Mouse (Mus musculus) forebrain, embryonic 11.5 days (tissue): ENCODE data around the gene Ephb3. TPM values are rescaled to one million over a fixed set of nuclear protein-coding genes. Genes with fewer than 3 reads are reported as not detected.

Experiments used
- ATAC-seq: fragments of 200-750 bp; cut with Nextera tagmentation; replicated peaks from 2 replicates; pipeline ENCODE4 v1.8.0; 2017; ENCODE audit warnings: moderate TSS enrichment; ENCODE audit not compliant: low FRiP score
- DNase-seq: peaks from one replicate; pipeline ENCODE4 v3.0.0-alpha.2; 2017; ENCODE audit warnings: low spot score
- H3K27ac ChIP-seq: fragments of 300-500 bp; sonication (generic); 2 replicates; pipeline ENCODE4 v1.5.1; 2014; ENCODE audit warnings: low read depth, low read length
- H3K27me3 ChIP-seq: fragments of 300-500 bp; sonication (generic); 2 replicates; pipeline ENCODE4 v1.6.1; 2014; ENCODE audit warnings: mild to moderate bottlenecking, low read length, mixed read lengths; ENCODE audit not compliant: control insufficient read depth, insufficient read depth
- H3K36me3 ChIP-seq: fragments of 300-500 bp; sonication (generic); 2 replicates; pipeline ENCODE4 v1.6.1; 2014; ENCODE audit warnings: mild to moderate bottlenecking, low read length, moderate library complexity, mixed read lengths; ENCODE audit not compliant: control insufficient read depth, insufficient read depth
- H3K4me1 ChIP-seq: fragments of 300-500 bp; sonication (generic); replicated peaks from 2 replicates; pipeline ENCODE4 v1.6.1; 2014; ENCODE audit warnings: low read length, mixed read lengths; ENCODE audit not compliant: control insufficient read depth, insufficient read depth
- H3K4me2 ChIP-seq: fragments of 300-500 bp; sonication (generic); 2 replicates; pipeline ENCODE4 v1.6.1; 2014; ENCODE audit warnings: low read depth, mild to moderate bottlenecking, low read length, moderate library complexity, mixed read lengths; ENCODE audit not compliant: severe bottlenecking
- H3K4me3 ChIP-seq: fragments of 300-500 bp; sonication (generic); 2 replicates; pipeline ENCODE4 v1.5.1; 2014; ENCODE audit warnings: low read depth, low read length
- H3K9ac ChIP-seq: fragments of 300-500 bp; sonication (generic); 2 replicates; pipeline ENCODE4 v1.6.1; 2014; ENCODE audit warnings: low read length
- H3K9me3 ChIP-seq: fragments of 300-500 bp; sonication (generic); 2 replicates; pipeline ENCODE4 v1.6.1; 2016; ENCODE audit warnings: low read length, mixed read lengths; ENCODE audit not compliant: control insufficient read depth
- WGBS: fragments of 180-500 bp; shearing (Covaris S2); extraction: QIAGEN DNeasy Blood & Tissue Kit; methylation state at CpG from one replicate; pipeline ENCODE4 v1.1.7; 2014; 5-methylcytosine and 5-hydroxymethylcytosine counted together
- polyA plus RNA-seq: library from polyadenylated mRNA; unstranded; fragments of >200 nt; fragmentation: Nextera tagmentation; extraction: Ambion mirVana; gene quantifications from 2 replicates; pipeline ENCODE4 v1.2.1, GENCODE M21; 2014

Ephb3 gene
- polyA plus RNA-seq, 1 experiment from 2014 or later = 14.9 TPM

DNA sequence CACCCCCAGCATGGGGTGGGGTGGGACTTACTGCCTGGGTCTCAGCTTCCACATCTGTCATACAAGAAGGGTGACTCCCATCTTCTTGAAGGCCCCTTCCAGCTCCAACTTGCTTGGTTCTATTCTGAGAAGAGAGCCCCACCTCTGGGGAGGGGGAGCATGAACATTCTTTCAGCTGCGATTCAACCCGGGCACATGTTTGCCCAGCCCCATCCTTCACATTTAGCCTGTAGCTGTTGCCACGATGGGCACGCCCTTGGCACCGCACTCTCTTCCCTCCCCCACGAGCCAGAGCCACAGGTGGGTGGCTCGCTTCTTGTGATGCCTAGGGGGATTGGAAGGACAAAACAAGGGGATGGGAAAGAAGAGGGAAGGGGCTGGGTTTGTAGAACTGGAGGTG is 40.8 kb downstream of the Ephb3 start:
- Histone ChIP-seq H3K4me2 (peak overlapping the region; percentile 72; the same call in 1 of the 2 replicates), H3K9ac (no peak overlapping the region), H3K36me3 (no peaks in the 10 kb centered on the region), H3K27me3 (peaks cover 32% of the 10 kb centered on the region), H3K4me3 (no peak overlapping the region), H3K27ac (no peak overlapping the region), H3K9me3 (no peaks in the 10 kb centered on the region), H3K4me1 (peaks cover 20% of the 10 kb centered on the region)
- 13% methylated on average over 7 of the region's 7 CpGs for WGBS
- no peak for ATAC-seq
- DNase-seq = no peak

DNA sequence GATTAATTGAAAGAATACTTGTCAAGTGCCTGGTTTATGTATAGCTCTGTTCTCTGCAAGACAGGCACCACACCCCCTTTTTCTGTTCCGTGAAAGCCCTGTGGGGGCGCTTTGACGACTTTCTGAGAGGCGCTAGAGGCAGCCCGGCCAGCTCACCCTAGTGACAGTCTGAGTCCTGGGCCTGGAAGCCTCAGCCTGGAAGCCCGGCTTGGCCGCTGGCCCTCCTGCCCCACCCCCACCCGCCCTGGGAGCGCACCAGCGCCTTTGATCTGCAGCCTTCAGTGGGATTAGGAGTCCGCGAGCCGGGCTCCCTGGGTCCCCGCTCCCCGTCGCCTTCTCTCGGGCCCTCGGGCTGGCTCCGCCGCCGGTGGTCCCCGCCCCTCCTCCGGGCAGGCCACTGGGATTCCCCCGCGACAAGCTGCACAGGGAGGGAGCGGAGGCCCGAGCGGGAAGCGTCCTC is 41.4 kb downstream of the Ephb3 start:
- Histone ChIP-seq H3K4me3 (peak overlapping the region; percentile 37), H3K27ac (no peak overlapping the region), H3K9ac (peak overlapping the region; percentile 43; the same call in 1 of the 2 replicates), H3K4me2 (peak overlapping the region; percentile 72), H3K4me1 (peaks cover 20% of the 10 kb centered on the region), H3K9me3 (no peaks in the 10 kb centered on the region), H3K27me3 (peaks cover 35% of the 10 kb centered on the region), H3K36me3 (no peaks in the 10 kb centered on the region)
- DNase-seq = peak; percentile 91
- peak; percentile 88 for ATAC-seq
- 0% methylated on average over 29 of the region's 29 CpGs for WGBS

DNA sequence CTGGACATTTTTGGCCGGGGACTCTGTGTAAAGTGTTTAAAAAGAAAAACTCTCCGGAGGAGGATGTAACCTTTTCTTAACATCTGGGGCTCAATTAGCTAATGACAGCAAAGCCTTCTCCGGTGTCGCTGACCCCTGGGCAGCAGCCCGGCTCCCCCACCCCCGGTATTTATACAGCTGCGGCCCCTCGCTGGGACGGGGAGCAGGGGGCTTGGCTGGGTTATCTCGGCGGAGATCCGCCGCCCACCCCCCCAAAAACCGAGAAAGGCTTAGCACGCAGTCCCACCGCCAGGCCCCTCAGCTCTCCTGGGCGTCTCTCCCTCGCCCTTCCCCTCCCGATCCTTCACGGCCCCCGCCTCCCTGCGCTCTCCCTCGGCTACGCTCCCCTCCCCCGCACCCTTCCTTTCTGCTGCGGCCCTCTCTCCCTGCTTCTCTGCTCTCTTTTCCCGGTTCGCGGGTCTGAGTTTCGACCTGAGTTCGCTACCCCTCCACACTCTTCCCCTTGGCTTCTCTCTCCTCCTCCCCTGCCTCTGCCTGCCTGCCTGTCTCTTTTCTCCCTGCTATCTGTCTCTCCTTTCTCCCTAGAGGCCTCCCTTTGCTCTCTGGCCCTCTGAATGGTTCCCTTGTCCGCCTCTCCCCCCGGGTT is 42.0 kb downstream of the Ephb3 start:
- Histone ChIP-seq H3K27me3 (peaks cover 35% of the 10 kb centered on the region), H3K4me2 (peak overlapping the region; percentile 72), H3K4me3 (peak overlapping the region; percentile 37), H3K27ac (no peak overlapping the region), H3K36me3 (no peaks in the 10 kb centered on the region), H3K9me3 (no peaks in the 10 kb centered on the region), H3K4me1 (peaks cover 20% of the 10 kb centered on the region), H3K9ac (peak overlapping the region; percentile 43; the same call in 1 of the 2 replicates)
- ATAC-seq (peak; percentile 47), DNase-seq (peak; percentile 75)
- under 1% methylated on average over 33 of the region's 33 CpGs for WGBS

DNA sequence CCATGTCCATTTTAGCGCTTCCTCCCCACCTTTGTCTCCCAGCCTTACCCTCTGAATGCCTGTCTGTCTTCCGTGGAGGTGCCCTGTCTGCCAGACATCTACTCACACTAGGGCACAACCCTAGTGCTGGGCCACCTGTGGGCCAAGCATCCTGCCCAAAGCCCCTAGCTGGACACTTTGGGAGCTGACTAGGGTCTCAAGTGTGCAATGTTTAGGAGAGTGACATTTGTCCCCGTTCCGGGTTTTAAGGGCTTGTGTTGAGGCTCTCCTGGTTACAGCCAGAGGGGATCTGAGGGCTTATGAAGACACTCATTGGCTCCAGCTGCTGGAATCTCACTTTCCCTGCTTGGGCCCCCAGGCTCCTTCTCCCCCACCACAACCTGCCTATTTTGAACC is 42.5 kb downstream of the Ephb3 start:
- peak; percentile 10; the same call in 1 of the 2 replicates for ATAC-seq
- Histone ChIP-seq H3K4me3 (peak overlapping the region; percentile 37), H3K4me1 (peaks cover 20% of the 10 kb centered on the region), H3K9ac (peak overlapping the region; percentile 43; the same call in 1 of the 2 replicates), H3K27me3 (peaks cover 35% of the 10 kb centered on the region), H3K36me3 (no peaks in the 10 kb centered on the region), H3K9me3 (no peaks in the 10 kb centered on the region), H3K4me2 (peak overlapping the region; percentile 72), H3K27ac (no peak overlapping the region)
- 0% methylated on average over 4 of the region's 4 CpGs for WGBS
- peak; percentile 59 for DNase-seq

DNA sequence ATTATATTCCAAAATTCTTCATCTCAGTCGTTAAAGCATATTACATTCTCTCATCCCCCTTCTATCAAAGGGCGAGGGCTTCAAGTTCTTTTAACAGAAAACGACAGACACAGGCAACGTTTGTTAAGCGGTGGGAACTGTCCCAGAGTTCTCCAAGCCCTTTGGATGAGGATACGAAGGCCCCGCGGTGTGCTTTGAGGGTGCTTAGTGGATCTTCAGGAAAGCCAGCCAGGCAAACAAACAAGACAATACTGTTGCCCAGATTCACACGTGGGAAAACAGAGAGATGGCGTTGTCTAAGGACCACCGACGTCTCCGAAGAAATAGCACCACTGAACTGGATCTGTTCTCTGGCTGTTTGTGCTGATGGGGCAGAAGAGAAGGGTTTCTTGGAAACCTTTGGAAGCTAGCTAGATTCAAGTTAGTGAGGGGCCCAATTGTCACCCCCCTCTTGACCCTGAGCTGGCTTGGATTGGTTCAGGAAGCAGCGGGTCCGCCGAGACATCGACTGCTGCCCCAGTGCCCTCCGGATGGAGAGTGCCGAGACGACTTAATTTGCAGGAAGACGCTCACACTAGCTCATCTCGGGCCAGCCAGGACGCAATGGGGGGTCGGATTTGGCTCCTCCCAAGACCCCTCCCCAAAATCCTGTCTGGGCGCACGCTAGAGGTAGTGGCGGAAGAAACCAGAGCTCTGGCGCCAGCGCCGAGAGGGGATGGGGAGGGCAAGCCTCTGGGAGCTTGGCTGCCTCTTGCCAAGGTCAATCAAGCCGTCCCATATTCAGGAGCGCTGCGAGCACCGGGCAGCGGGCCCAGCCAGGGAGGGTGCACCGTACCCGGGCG is 43.5 kb downstream of the Ephb3 start:
- Histone ChIP-seq H3K4me2 (peak overlapping the region; percentile 72), H3K36me3 (no peaks in the 10 kb centered on the region), H3K27ac (no peak overlapping the region), H3K4me3 (peak overlapping the region; percentile 30), H3K9ac (peak overlapping the region; percentile 47), H3K27me3 (peaks cover 35% of the 10 kb centered on the region), H3K9me3 (no peaks in the 10 kb centered on the region), H3K4me1 (peaks cover 20% of the 10 kb centered on the region)
- DNase-seq = peak; percentile 73
- 2% methylated on average over 38 of the region's 38 CpGs for WGBS
- ATAC-seq = no peak

DNA sequence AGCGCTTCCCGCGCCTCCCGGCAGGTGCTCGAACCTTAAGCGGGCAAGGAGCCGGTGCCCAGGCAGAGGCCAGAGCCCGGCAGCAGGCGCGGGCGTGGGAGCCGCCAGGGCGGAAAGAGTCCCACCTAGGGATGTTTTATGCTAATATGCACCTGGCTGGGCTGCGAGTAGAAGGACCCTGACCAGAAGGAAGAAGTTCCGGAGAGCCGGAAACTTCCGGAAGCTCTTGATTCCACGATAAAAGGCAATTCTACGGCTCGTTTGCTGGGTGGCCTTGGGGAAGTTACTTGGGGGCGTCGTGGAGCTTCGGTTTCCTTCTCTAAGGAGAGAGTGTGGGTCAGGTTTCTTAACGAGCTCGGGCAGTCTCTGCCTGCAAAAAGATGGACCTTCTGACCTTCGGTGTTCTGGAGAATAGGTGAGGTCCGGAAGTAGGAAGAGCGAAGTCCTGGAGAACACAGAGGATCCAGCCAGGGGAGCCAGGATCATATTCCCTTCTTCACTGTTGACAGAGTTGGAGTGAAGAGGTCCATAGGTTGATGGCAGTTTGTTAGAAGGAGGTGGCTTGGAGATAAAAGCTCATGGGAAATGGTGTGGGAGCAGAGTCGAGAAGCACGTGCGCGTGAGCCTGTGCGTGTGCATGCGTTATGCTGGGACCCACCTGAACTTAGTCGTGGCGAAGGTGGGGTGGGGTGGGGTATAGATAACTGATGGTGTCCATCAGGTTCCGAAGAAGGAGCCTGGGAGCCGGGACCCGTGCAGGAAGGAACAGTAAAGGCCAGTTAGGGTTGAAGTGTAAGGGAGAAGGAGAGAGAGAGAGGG is 44.4 kb downstream of the Ephb3 start:
- WGBS = 4% methylated on average over 39 of the region's 39 CpGs
- H3K27ac ChIP-seq = no peak overlapping the region
- peak overlapping the region; percentile 47 for H3K9ac ChIP-seq
- no peaks in the 10 kb centered on the region for H3K36me3 ChIP-seq
- peaks cover 33% of the 10 kb centered on the region for H3K27me3 ChIP-seq
- DNase-seq (peak; percentile 51), ATAC-seq (no peak)
- peaks cover 20% of the 10 kb centered on the region for H3K4me1 ChIP-seq
- peak overlapping the region; percentile 72 for H3K4me2 ChIP-seq
- peak overlapping the region; percentile 30 for H3K4me3 ChIP-seq
- no peaks in the 10 kb centered on the region for H3K9me3 ChIP-seq

DNA sequence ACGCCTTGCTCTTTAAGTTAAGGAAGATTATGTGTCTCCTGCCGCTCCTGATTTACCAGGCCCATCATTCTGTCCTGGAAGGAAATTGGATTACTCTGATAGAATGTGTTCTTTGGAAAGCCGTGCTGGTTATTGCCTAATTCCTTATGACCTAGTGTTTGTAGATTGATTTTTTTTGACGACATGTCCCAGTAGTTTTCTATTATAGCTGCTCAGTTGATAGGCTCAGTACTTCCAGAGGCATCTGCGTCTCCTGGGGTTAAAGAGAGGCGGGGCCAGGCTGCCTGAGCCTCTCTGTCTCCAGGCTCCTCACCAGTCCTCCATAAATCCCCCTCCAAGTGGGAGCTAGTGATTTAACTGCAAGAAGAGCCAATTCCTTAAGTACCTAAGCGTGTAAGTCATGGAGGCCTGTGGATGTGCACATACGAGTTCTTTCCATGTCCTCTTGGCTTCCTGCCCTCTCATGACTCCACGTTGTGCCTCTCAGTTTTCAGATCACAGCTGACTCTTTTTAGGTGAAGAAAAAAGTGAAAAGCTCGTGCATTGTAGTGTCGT is 47.9 kb downstream of the Ephb3 start:
- no peak overlapping the region for H3K9ac ChIP-seq
- H3K4me3 ChIP-seq = no peak overlapping the region
- peaks cover 25% of the 10 kb centered on the region for H3K27me3 ChIP-seq
- no peaks in the 10 kb centered on the region for H3K36me3 ChIP-seq
- no peaks in the 10 kb centered on the region for H3K9me3 ChIP-seq
- peaks cover 7% of the 10 kb centered on the region for H3K4me1 ChIP-seq
- DNase-seq (no peak), ATAC-seq (no peak)
- H3K4me2 ChIP-seq = no peak overlapping the region
- no peak overlapping the region for H3K27ac ChIP-seq
- WGBS = 56% methylated on average over 11 of the region's 11 CpGs
